Mouse (Mus musculus) c-Kit-negative CD71-positive TER-119-positive erythroid progenitor cells, embryonic 14.5 days (primary cell): ENCODE results near the gene Efcab6.

Experiments used
- DNase-seq: peaks from one replicate; pipeline ENCODE4 v3.0.0-alpha.2; 2013; ENCODE audit warnings: low read depth, low spot score

Gene Efcab6

GRCm38 (mm10) chr15:84058841-84059240, 6.3 kb downstream of the Efcab6 start:
- DNase-seq, result no peak

DNA sequence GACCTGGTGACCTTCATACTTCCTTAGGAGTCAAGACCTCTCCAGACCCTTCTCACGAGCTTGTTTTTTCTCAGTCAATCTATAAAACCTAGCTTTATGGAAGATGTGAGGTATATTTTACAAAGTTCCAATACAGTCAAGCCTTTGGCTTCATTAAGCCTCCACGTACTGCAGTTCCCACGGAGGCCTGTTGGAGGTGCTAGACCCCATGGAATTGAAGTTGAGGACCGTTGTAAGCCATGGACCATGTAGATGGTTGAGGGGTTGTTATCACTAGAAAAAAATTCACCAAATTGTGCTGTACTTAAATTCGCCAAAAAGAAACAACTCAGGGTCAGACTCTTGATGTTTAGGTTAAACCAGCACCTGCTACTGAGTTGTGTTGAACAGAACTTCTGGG, 9.1 kb downstream of the Efcab6 start:
- DNase-seq, result no peak

DNA sequence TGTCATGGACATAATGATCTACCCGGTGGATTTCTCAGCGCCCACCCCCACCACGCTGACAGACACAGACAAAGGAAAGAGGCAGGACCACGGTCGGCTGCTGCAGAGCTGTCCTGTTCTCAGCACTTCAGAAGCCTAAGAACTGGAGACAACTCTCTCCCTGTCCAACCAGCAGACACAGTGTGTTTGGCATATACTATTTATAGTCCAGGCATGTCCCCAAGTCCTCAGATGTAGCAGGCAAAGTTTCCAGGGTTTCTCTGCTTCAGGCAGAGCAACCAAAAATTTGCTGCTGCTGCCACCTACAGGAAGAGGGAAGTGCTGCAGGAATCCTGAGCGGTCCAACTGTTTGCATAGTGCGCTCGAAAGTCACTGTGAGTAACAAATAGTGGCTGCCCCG, 11.3 kb downstream of the Efcab6 start:
- DNase-seq, result no peak

GRCm38 (mm10) chr15:84053240-84053639, 11.9 kb downstream of the Efcab6 start:
- DNase-seq, result no peak

GRCm38 (mm10) chr15:84052390-84052789, 12.8 kb downstream of the Efcab6 start:
- no peak for DNase-seq

DNA sequence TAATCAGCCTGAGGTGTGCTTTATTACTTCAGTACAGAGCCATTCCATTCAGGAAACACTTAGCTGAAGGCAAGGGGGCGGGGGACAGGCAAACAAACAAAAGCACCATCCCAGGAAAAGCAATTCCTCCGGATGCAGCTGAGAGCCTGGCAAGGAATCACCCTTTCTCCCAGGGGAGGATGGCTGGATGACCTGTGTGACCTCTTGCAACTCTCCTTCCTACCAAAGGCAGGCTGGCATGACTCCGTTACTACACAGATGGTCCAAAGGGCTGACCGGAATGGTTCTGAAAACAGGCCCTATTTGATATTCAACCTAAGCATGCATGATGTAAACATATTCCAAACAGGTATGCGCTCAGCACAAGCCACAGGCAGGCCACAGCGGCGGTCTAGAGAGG, 15.6 kb downstream of the Efcab6 start:
- no peak for DNase-seq

DNA sequence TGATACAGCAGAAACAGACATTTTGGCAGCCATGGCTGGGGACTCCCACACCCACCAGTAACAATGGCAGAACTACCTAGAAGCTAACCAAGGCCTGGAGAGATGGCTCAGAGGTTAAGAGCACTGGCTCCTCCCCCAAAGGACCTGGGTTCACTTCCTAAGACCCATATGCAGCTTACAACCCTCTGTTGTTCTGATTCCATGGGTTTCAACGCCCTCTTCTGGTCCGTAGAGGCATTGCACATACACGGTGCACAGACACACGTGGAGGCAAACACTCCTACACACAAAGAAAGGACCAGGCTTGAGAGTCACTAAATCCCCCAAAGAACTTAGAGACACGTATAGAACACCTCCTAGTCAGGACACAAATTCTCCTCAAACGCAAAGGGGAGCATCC, 19.6 kb downstream of the Efcab6 start:
- DNase-seq, result no peak

GRCm38 (mm10) chr15:84037067-84037466, 28.1 kb downstream of the Efcab6 start:
- no peak for DNase-seq

- no peak for DNase-seq
These were observed 39.5 kb downstream of the Efcab6 start for GRCm38 (mm10) chr15:84025651-84026050.

- no peak for DNase-seq
These were observed 40.3 kb downstream of the Efcab6 start for GRCm38 (mm10) chr15:84024851-84025250.

- no peak for DNase-seq
These were observed 55.7 kb downstream of the Efcab6 start for GRCm38 (mm10) chr15:84009366-84010083.

GRCm38 (mm10) chr15:84004306-84004705, 60.9 kb downstream of the Efcab6 start:
- no peak for DNase-seq

GRCm38 (mm10) chr15:83999071-83999470, 66.1 kb downstream of the Efcab6 start:
- DNase-seq, result no peak

GRCm38 (mm10) chr15:83998586-83998985, 66.6 kb downstream of the Efcab6 start:
- DNase-seq, result no peak

DNA sequence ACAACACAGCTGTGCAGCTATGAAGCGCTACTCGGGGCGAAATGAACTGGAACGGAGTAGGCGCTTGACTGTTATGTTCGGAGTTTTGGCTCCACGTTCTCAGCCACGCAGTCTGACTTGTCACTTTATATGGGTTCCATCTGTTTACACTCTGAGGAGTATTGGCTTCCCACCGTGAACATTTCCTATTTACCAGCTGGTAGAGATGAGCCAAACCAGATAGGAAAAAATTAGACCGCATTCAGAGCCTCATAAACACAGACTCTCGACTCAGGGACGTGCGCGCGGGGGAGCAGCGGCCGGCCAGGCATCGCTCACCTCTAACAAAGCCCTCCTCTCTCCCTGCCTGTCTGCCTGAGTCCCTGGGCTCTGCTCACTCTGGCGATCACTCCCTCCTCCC, 67.1 kb downstream of the Efcab6 start:
- DNase-seq, result no peak

DNA sequence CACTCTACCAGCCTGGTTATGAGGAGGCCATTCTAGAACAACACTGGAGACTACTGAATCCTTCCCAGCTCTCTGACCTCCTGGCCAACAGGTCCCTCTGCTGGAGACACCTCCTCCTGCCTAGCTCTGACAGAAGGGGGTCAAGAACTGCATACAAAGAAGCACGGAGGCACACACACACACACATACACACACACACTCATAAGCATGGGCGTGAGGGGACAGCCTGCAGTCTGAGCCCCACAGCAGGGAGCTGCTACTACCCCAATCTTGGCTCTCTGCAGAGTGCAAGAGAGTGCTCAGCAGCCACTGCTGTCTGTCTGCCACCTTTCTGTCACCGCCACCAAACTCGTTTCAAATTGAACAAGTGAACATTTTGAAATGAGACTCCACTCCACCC, 67.6 kb downstream of the Efcab6 start:
- no peak for DNase-seq

- DNase-seq, result no peak
These were observed 68.3 kb downstream of the Efcab6 start for GRCm38 (mm10) chr15:83996864-83997263.

DNA sequence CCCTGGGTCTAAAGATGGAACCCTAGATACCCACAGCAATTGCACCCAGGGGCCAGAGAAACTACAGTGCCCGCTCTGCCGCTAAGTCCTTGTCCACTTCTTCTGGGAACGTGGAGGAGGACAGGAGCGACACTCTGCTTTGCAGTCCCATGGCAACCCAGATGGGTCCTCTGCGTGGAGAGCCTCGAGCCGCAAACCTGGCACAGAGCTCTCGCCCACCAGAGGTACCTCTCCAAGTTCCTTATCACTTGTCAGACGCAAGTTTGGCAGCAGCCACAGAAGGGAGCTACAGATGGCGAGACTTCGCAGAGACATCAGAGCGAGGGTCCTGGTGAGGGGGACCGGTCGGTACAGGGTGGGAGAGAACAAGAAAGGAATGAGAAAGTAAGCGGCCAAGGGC, 73.0 kb downstream of the Efcab6 start:
- DNase-seq, result no peak

DNA sequence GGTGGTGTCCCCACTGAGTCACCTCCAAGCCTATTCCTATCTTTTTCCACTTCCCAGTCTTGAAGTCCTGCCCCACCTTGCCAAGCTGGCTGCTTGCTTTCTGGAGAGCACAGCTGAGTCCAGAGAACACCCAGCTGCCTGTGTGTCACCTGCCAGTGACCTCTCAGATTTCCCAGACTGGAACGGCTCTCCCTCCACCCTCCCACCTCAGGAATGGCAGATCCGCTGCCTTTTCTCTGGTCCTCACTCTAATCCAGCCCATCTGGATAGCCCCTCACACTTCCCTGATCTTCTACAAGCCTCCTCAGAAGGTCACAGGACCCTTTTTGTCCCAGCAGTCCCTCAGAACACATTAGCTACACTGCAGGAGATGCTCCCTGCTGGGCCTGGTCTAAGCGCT, 73.7 kb downstream of the Efcab6 start:
- no peak for DNase-seq

DNA sequence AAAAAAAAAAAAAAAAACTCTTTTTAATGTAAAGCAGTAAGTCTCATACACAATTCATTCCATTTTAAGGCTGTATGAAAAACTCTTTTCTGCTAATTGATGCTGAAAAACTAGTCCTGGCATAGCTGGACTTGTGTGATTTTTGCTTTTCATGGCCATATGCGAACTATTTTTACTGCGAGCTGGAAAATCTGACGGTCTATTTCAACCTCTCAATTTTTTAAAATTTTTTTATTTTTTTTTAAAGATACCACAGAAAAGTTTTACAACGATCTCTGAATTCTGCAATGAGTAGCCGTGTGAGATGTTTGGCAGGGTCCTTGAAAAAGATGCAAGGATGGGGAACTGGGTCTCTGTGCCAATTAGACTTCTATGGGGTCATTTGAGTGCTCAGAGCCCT, 75.9 kb downstream of the Efcab6 start:
- no peak for DNase-seq

GRCm38 (mm10) chr15:83988087-83988486, 77.1 kb downstream of the Efcab6 start:
- DNase-seq, result no peak

GRCm38 (mm10) chr15:83982186-83982936, 82.8 kb downstream of the Efcab6 start:
- DNase-seq, result no peak

DNA sequence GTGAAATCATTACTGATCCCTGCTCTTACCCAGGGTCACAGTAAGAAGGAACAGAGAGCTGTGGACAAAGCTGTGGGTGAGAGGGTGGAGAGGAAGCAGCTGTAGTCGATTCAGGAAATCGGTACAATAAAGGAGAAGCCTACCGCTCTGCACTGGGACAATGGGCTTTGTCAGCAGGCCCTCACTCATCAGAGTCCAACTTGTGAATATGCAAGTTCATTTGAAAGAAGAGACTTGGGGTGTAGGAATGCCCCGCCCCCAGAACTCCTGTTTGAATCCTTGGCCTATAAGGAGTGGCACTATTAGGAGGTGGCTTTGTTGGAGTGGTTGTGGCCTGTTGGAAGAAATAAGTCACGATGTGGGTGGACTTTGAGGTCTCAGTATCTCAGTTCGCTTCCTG, 86.3 kb downstream of the Efcab6 start:
- no peak for DNase-seq
